12 mouse cellular contexts compared by ENCODE assay signal in the genomic region with DNA sequence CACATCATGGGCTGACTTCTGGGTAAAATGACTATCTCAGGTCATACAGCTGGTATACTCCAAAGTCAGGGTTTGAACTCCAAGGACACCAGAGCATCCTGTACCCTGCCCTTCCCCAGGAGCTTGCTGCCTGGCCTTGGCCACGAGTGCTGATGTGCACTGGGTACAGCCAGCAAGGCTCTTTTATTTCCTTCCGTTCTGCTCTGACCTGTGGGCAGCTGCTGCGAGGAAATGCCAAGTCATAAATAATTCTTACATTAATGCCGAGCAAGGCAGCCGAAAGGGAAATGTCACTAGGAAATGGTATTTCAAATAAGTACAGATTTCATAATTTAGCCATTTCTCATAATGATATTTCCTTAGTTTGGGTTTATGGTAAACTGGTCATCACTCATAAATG. TPM values are rescaled to one million over a fixed set of nuclear protein-coding genes. Genes with fewer than 3 reads are reported as not detected.
DNase-seq lines count a peak whose midpoint lies in the region.
"Had no signal": no experiment of that assay in that cellular context is flagged by ENCODE, and none has a peak within 500 bp of the region (broad histone marks: within the 10 kb centered on the region; RNA-seq: fewer than 3 reads in every experiment).

No protein-coding gene starts in this region.

- peak; percentile 94 for DNase-seq in heart, adult 11 months
- DNase-seq in heart, postnatal 4 days: no peak
- DNase-seq in adrenal gland, postnatal 14 days: peak; percentile 61
- DNase-seq in kidney, postnatal 14 days: peak; percentile 56
- peak; percentile 59 for DNase-seq in lung, postnatal 25 days (ENCODE audit: low spot score)
- DNase-seq in adipocyte (ENCODE audit: low spot score): no peak
- DNase-seq in c-Kit-positive CD71-positive TER-119-positive erythroid progenitor cells, embryonic 14.5 days (ENCODE audit: low spot score): no peak
- DNase-seq in neural tube, embryonic 10.5 days (ENCODE audit: extremely low spot score, low spot score): no peak
- DNase-seq: B cell, adult 2 months; thymus, adult 18-20 months had no signal

RNA-seq across cellular contexts. Expression of gene Gm47791, which starts 27.3 kb away (rescaled TPM):
- total RNA-seq in heart, postnatal 4 days (2021): not detected
- total RNA-seq in adrenal gland, postnatal 14 days (2021): not detected in 2 replicates
- total RNA-seq: G1E; left cerebral cortex, postnatal 36 days had no signal

RNA-seq across cellular contexts. Expression of gene Tm4sf20, which starts 30.0 kb away (rescaled TPM):
- not detected for total RNA-seq in heart, postnatal 4 days (2021)
- total RNA-seq in adrenal gland, postnatal 14 days (2021): not detected in 2 replicates
- total RNA-seq: G1E; left cerebral cortex, postnatal 36 days had no signal

RNA-seq across cellular contexts. Expression of gene Agfg1, which starts 41.0 kb away (rescaled TPM):
- total RNA-seq in heart, postnatal 4 days (2021): 10 to 100 TPM; 48.5 to 50.8 TPM
- total RNA-seq in adrenal gland, postnatal 14 days (2021): 53.0 and 59.5 TPM in 2 replicates

Comparison
In these comparisons a context has a peak if more than half of its experiments do, and no peak if none do; other contexts are left out.
1. DNase-seq: peak in heart, adult 11 months (single experiment), adrenal gland, postnatal 14 days (single experiment), kidney, postnatal 14 days (single experiment) and lung, postnatal 25 days (single experiment); none in heart, postnatal 4 days (single experiment), adipocyte (single experiment), c-Kit-positive CD71-positive TER-119-positive erythroid progenitor cells, embryonic 14.5 days (single experiment) and neural tube, embryonic 10.5 days (single experiment).